Mouse (Mus musculus) stomach, postnatal 0 days (tissue): Measurements from ENCODE around the gene Cpxm2.

ENCODE experiments used
- CTCF ChIP-seq: IDR thresholded peaks from 2 replicates; pipeline ENCODE4 v1.5.1; 2016; ENCODE audit warnings: antibody characterized with exemption, low read depth, mild to moderate bottlenecking, moderate library complexity
- EP300 ChIP-seq: optimal IDR thresholded peaks from 2 replicates; pipeline ENCODE3; 2016; ENCODE audit warnings: antibody characterized with exemption

GRCm38 (mm10) chr7:132187456-132187855 lies 32.9 kb upstream of the Cpxm2 start:
- no peak for TF ChIP-seq EP300
- TF ChIP-seq CTCF: no peak
